Mouse (Mus musculus): ENCODE measurements around the gene Ttll12.

Ttll12 gene

DNA sequence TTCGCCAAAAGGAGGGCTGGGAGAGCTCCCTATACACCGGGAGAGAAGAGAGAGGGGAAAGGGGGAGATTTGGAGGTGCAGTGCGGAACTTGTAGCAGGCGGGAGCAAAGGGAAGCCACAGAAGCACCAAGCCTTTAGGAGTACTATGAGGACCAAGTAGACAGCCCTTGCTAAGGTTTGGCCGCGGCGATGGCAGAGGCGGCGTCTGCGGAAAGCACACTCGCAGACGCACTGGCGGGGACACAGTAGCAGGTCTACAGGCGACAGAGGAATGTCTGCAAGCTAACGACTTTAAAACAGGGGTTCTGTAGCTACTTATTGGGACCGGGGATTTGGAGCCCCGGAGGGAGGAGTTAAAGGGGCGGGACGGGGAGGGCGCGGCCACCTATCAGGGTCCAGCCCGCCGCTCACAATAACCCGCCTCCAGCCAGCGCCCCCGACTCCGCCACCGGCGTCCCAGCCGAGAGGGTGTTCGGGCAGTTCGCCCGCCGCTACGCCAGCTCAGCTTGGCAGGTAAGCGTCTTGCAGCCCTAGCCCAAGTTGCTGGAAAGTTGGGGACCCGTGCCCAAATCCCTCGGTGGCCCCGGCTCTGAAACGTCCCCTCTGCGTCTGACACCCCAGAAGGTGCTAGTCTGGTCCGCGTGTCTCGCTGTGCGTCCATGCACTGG, 68.4 kb downstream of the Ttll12 start, which contains the start of gene Bik:
TSS of gene Bik (plus strand) at position 439 of the 668 bp plus-strand sequence.
- DNase-seq (ENCODE audit: low spot score): no peak
